Mouse (Mus musculus): ENCODE data around the gene Obscn. TPM values are rescaled to one million over a fixed set of nuclear protein-coding genes. Genes with fewer than 3 reads are reported as not detected.

The Obscn gene
- polyA plus RNA-seq, 1 experiment from 2014 or later = 3.0 TPM

GRCm38 (mm10) chr11:59044703-59045330 is 91.4 kb downstream of the Obscn start:
- no peak overlapping the region for H3K4me3 ChIP-seq (ENCODE audit: low read length)
- no peaks in the 10 kb centered on the region for H3K36me3 ChIP-seq (ENCODE audit: control insufficient read depth, insufficient read depth, low read length)
- no peak overlapping the region for H3K27ac ChIP-seq (ENCODE audit: low read length)
- no peaks in the 10 kb centered on the region for H3K27me3 ChIP-seq (ENCODE audit: control insufficient read depth, insufficient read depth, low read depth, low read length)
- 86% methylated on average over 15 of the region's 15 CpGs for WGBS
- H3K4me1 ChIP-seq (replicated peaks; ENCODE audit: control insufficient read depth, insufficient read depth, low read length) = no peaks in the 10 kb centered on the region
- no peaks in the 10 kb centered on the region for H3K9me3 ChIP-seq (ENCODE audit: control insufficient read depth, low read length)
- H3K4me2 ChIP-seq (ENCODE audit: low read depth, low read length) = no peak overlapping the region
- no peak for ATAC-seq (ENCODE audit: low read depth)
- H3K9ac ChIP-seq (ENCODE audit: low read length) = no peak overlapping the region

- no peaks in the 10 kb centered on the region for H3K9me3 ChIP-seq (ENCODE audit: control insufficient read depth, low read length)
- no peak for ATAC-seq (ENCODE audit: low read depth)
- H3K27me3 ChIP-seq (ENCODE audit: control insufficient read depth, insufficient read depth, low read depth, low read length) = no peaks in the 10 kb centered on the region
- H3K36me3 ChIP-seq (ENCODE audit: control insufficient read depth, insufficient read depth, low read length) = no peaks in the 10 kb centered on the region
- no peaks in the 10 kb centered on the region for H3K4me1 ChIP-seq (replicated peaks; ENCODE audit: control insufficient read depth, insufficient read depth, low read length)
- 84% methylated on average over 13 of the region's 13 CpGs for WGBS
- no peak overlapping the region for H3K9ac ChIP-seq (ENCODE audit: low read length)
- H3K4me2 ChIP-seq (ENCODE audit: low read depth, low read length) = no peak overlapping the region
- H3K4me3 ChIP-seq (ENCODE audit: low read length) = no peak overlapping the region
- no peak overlapping the region for H3K27ac ChIP-seq (ENCODE audit: low read length)
Measured at GRCm38 (mm10) chr11:59029003-59029402, 107.2 kb downstream of the Obscn start.

- H3K4me1 ChIP-seq (replicated peaks; ENCODE audit: control insufficient read depth, insufficient read depth, low read length) = no peaks in the 10 kb centered on the region
- no peak for ATAC-seq (ENCODE audit: low read depth)
- no peaks in the 10 kb centered on the region for H3K36me3 ChIP-seq (ENCODE audit: control insufficient read depth, insufficient read depth, low read length)
Measured at GRCm38 (mm10) chr11:59026411-59026810, 109.8 kb downstream of the Obscn start.

GRCm38 (mm10) chr11:59015052-59015451 is 121.2 kb downstream of the Obscn start:
- H3K27ac ChIP-seq (ENCODE audit: low read length) = no peak overlapping the region
- H3K4me2 ChIP-seq (ENCODE audit: low read depth, low read length) = no peak overlapping the region
- no peaks in the 10 kb centered on the region for H3K9me3 ChIP-seq (ENCODE audit: control insufficient read depth, low read length)
- H3K27me3 ChIP-seq (ENCODE audit: control insufficient read depth, insufficient read depth, low read depth, low read length) = no peaks in the 10 kb centered on the region
- H3K9ac ChIP-seq (ENCODE audit: low read length) = no peak overlapping the region
- H3K36me3 ChIP-seq (ENCODE audit: control insufficient read depth, insufficient read depth, low read length) = no peaks in the 10 kb centered on the region
- H3K4me1 ChIP-seq (replicated peaks; ENCODE audit: control insufficient read depth, insufficient read depth, low read length) = no peaks in the 10 kb centered on the region
- WGBS = 35% methylated on average over 9 of the region's 9 CpGs
- no peak overlapping the region for H3K4me3 ChIP-seq (ENCODE audit: low read length)
- ATAC-seq (ENCODE audit: low read depth) = peak; percentile 38; the same call in 1 of the 2 replicates

More at GRCm38 (mm10) chr11:59026411-59026810, 109.8 kb downstream of the Obscn start:
- no peak overlapping the region for H3K9ac ChIP-seq (ENCODE audit: low read length)
- no peaks in the 10 kb centered on the region for H3K9me3 ChIP-seq (ENCODE audit: control insufficient read depth, low read length)
- H3K4me2 ChIP-seq (ENCODE audit: low read depth, low read length) = no peak overlapping the region
- WGBS = 67% methylated on average over 6 of the region's 6 CpGs
- H3K27ac ChIP-seq (ENCODE audit: low read length) = no peak overlapping the region
- no peak overlapping the region for H3K4me3 ChIP-seq (ENCODE audit: low read length)
- H3K27me3 ChIP-seq (ENCODE audit: control insufficient read depth, insufficient read depth, low read depth, low read length) = no peaks in the 10 kb centered on the region

GRCm38 (mm10) chr11:59002327-59003079 is 133.7 kb downstream of the Obscn start:
- no peak overlapping the region for H3K4me2 ChIP-seq (ENCODE audit: low read depth, low read length)
- no peaks in the 10 kb centered on the region for H3K36me3 ChIP-seq (ENCODE audit: control insufficient read depth, insufficient read depth, low read length)
- H3K4me1 ChIP-seq (replicated peaks; ENCODE audit: control insufficient read depth, insufficient read depth, low read length) = no peaks in the 10 kb centered on the region
- ATAC-seq (ENCODE audit: low read depth) = 0 out of 2 replicates have a peak, but pooled peaks have one; percentile 17
- WGBS = 59% methylated on average over 7 of the region's 7 CpGs
- no peaks in the 10 kb centered on the region for H3K27me3 ChIP-seq (ENCODE audit: control insufficient read depth, insufficient read depth, low read depth, low read length)
- H3K4me3 ChIP-seq (ENCODE audit: low read length) = no peak overlapping the region
- no peaks in the 10 kb centered on the region for H3K9me3 ChIP-seq (ENCODE audit: control insufficient read depth, low read length)
- no peak overlapping the region for H3K27ac ChIP-seq (ENCODE audit: low read length)
- H3K9ac ChIP-seq (ENCODE audit: low read length) = no peak overlapping the region

GRCm38 (mm10) chr11:59000635-59001034 is 135.6 kb downstream of the Obscn start:
- Histone ChIP-seq H3K27me3 (ENCODE audit: control insufficient read depth, insufficient read depth, low read depth, low read length) (no peaks in the 10 kb centered on the region), H3K4me3 (ENCODE audit: low read length) (no peak overlapping the region), H3K36me3 (ENCODE audit: control insufficient read depth, insufficient read depth, low read length) (no peaks in the 10 kb centered on the region), H3K4me1 (replicated peaks; ENCODE audit: control insufficient read depth, insufficient read depth, low read length) (no peaks in the 10 kb centered on the region), H3K9ac (ENCODE audit: low read length) (no peak overlapping the region), H3K27ac (ENCODE audit: low read length) (no peak overlapping the region), H3K4me2 (ENCODE audit: low read depth, low read length) (no peak overlapping the region), H3K9me3 (ENCODE audit: control insufficient read depth, low read length) (no peaks in the 10 kb centered on the region)
- ATAC-seq (ENCODE audit: low read depth) = no peak
- 85% methylated on average over 20 of the region's 21 CpGs for WGBS

- 74% methylated on average over 6 of the region's 6 CpGs for WGBS
- Histone ChIP-seq H3K4me1 (replicated peaks; ENCODE audit: control insufficient read depth, insufficient read depth, low read length) (no peaks in the 10 kb centered on the region), H3K4me2 (ENCODE audit: low read depth, low read length) (no peak overlapping the region)
Measured at GRCm38 (mm10) chr11:58999830-59000229, 136.4 kb downstream of the Obscn start.

GRCm38 (mm10) chr11:58999158-58999557 is 137.0 kb downstream of the Obscn start:
- Histone ChIP-seq H3K27me3 (ENCODE audit: control insufficient read depth, insufficient read depth, low read depth, low read length) (peaks cover 1% of the 10 kb centered on the region), H3K4me3 (ENCODE audit: low read length) (no peak overlapping the region), H3K27ac (ENCODE audit: low read length) (no peak overlapping the region), H3K9me3 (ENCODE audit: control insufficient read depth, low read length) (no peaks in the 10 kb centered on the region), H3K9ac (ENCODE audit: low read length) (no peak overlapping the region), H3K36me3 (ENCODE audit: control insufficient read depth, insufficient read depth, low read length) (no peaks in the 10 kb centered on the region), H3K4me2 (ENCODE audit: low read depth, low read length) (no peak overlapping the region), H3K4me1 (replicated peaks; ENCODE audit: control insufficient read depth, insufficient read depth, low read length) (no peaks in the 10 kb centered on the region)
- WGBS = 32% methylated on average over 11 of the region's 11 CpGs
- no peak for ATAC-seq (ENCODE audit: low read depth)

More at GRCm38 (mm10) chr11:58999830-59000229, 136.4 kb downstream of the Obscn start:
- H3K27ac ChIP-seq (ENCODE audit: low read length) = no peak overlapping the region
- H3K4me3 ChIP-seq (ENCODE audit: low read length) = no peak overlapping the region
- no peak for ATAC-seq (ENCODE audit: low read depth)
- H3K9ac ChIP-seq (ENCODE audit: low read length) = no peak overlapping the region
- no peaks in the 10 kb centered on the region for H3K9me3 ChIP-seq (ENCODE audit: control insufficient read depth, low read length)
- H3K27me3 ChIP-seq (ENCODE audit: control insufficient read depth, insufficient read depth, low read depth, low read length) = no peaks in the 10 kb centered on the region; the same call in 1 of the 2 replicates
- H3K36me3 ChIP-seq (ENCODE audit: control insufficient read depth, insufficient read depth, low read length) = no peaks in the 10 kb centered on the region

GRCm38 (mm10) chr11:58997541-58997940 is 138.7 kb downstream of the Obscn start:
- ATAC-seq (ENCODE audit: low read depth) = no peak
- H3K4me1 ChIP-seq (replicated peaks; ENCODE audit: control insufficient read depth, insufficient read depth, low read length) = no peaks in the 10 kb centered on the region
- H3K4me3 ChIP-seq (ENCODE audit: low read length) = no peak overlapping the region
- H3K36me3 ChIP-seq (ENCODE audit: control insufficient read depth, insufficient read depth, low read length) = no peaks in the 10 kb centered on the region
- WGBS = 66% methylated on average over 5 of the region's 5 CpGs
- H3K4me2 ChIP-seq (ENCODE audit: low read depth, low read length) = no peak overlapping the region
- no peaks in the 10 kb centered on the region for H3K9me3 ChIP-seq (ENCODE audit: control insufficient read depth, low read length)
- H3K27ac ChIP-seq (ENCODE audit: low read length) = no peak overlapping the region
- H3K9ac ChIP-seq (ENCODE audit: low read length) = no peak overlapping the region
- H3K27me3 ChIP-seq (ENCODE audit: control insufficient read depth, insufficient read depth, low read depth, low read length) = peaks cover 12% of the 10 kb centered on the region

All from lung, embryonic 16.5 days (tissue).